Mouse (Mus musculus) heart, postnatal 0 days (tissue): Measurements from ENCODE around the gene Igfbp7. TPM values are rescaled to one million over a fixed set of nuclear protein-coding genes. Genes with fewer than 3 reads are reported as not detected.

Experiments used
- ATAC-seq: fragments of 200-750 bp; cut with Nextera tagmentation; 2 replicates; pipeline ENCODE4 v1.8.0; 2017; ENCODE audit warnings: low read depth, moderate number of reproducible peaks, moderate library complexity; ENCODE audit not compliant: insufficient read depth
- DNase-seq: peaks from one replicate; pipeline ENCODE4 v3.0.0-alpha.2; 2016; ENCODE audit warnings: low spot score
- H3K27ac ChIP-seq: fragments of 300-500 bp; sonication (generic); 2 replicates; pipeline ENCODE4 v1.5.1; 2014; ENCODE audit warnings: low read depth, mild to moderate bottlenecking
- H3K27me3 ChIP-seq: fragments of 300-500 bp; sonication (generic); 2 replicates; pipeline ENCODE4 v1.6.1; 2014; ENCODE audit warnings: low read length, mixed read lengths; ENCODE audit not compliant: control insufficient read depth, insufficient read depth
- H3K36me3 ChIP-seq: fragments of 300-500 bp; sonication (generic); replicated peaks from 2 replicates; pipeline ENCODE4 v1.6.1; 2014; ENCODE audit warnings: low read length, mixed read lengths; ENCODE audit not compliant: control insufficient read depth, insufficient read depth
- H3K4me1 ChIP-seq: fragments of 300-500 bp; sonication (generic); 2 replicates; pipeline ENCODE4 v1.6.1; 2014; ENCODE audit warnings: antibody characterized with exemption; ENCODE audit not compliant: control insufficient read depth, insufficient read depth
- H3K4me2 ChIP-seq: fragments of 300-500 bp; sonication (generic); 2 replicates; pipeline ENCODE4 v1.6.1; 2014; ENCODE audit warnings: low read depth, mild to moderate bottlenecking, low read length, moderate library complexity
- H3K4me3 ChIP-seq: fragments of 300-500 bp; sonication (generic); 2 replicates; pipeline ENCODE4 v1.5.1; 2014; ENCODE audit warnings: low read depth, low read length
- H3K9ac ChIP-seq: fragments of 300-500 bp; sonication (generic); replicated peaks from 2 replicates; pipeline ENCODE4 v1.6.1; 2014; ENCODE audit warnings: low read depth, low read length, mixed read lengths
- H3K9me3 ChIP-seq: fragments of 300-500 bp; sonication (generic); replicated peaks from 2 replicates; pipeline ENCODE4 v1.6.1; 2016; ENCODE audit warnings: low read length; ENCODE audit not compliant: control insufficient read depth
- CTCF ChIP-seq: IDR thresholded peaks from 2 replicates; pipeline ENCODE4 v1.5.1; 2016; ENCODE audit warnings: antibody characterized with exemption, control low read depth, low read depth
- EP300 ChIP-seq: IDR thresholded peaks from 2 replicates; pipeline ENCODE4 v1.6.1; 2016; ENCODE audit warnings: antibody characterized with exemption, low read depth
- WGBS: fragments of 180-500 bp; shearing (Covaris S2); extraction: QIAGEN DNeasy Blood & Tissue Kit; methylation state at CpG from one replicate; pipeline ENCODE4 v1.1.7; 2014; 5-methylcytosine and 5-hydroxymethylcytosine counted together
- polyA plus RNA-seq: library from polyadenylated mRNA; unstranded; fragments of >200 nt; fragmentation: Nextera tagmentation; extraction: Ambion mirVana; gene quantifications from 2 replicates; pipeline ENCODE4 v1.2.1, GENCODE M21; 2015
- total RNA-seq: library from RNA; depleted of rRNA; stranded (reverse); fragments of >200 nt; gene quantifications from 2 replicates; pipeline ENCODE4 v1.2.3, GENCODE M21; 2014; ENCODE audit warnings: low replicate concordance

Igfbp7 gene
- total and polyA plus RNA-seq, 2 experiments from 2014 or later = 151 to 218 TPM

GRCm38 (mm10) chr5:77402901-77403300 lies 4.9 kb downstream of the Igfbp7 start:
- Histone ChIP-seq H3K9ac (no peak overlapping the region), H3K27me3 (peaks cover 10% of the 10 kb centered on the region; the same call in 1 of the 2 replicates), H3K4me2 (no peak overlapping the region), H3K9me3 (no peaks in the 10 kb centered on the region), H3K27ac (no peak overlapping the region), H3K4me3 (no peak overlapping the region), H3K4me1 (peaks cover 7% of the 10 kb centered on the region; the same call in 1 of the 2 replicates), H3K36me3 (no peaks in the 10 kb centered on the region; the same call in 1 of the 2 replicates)
- ATAC-seq (no peak), DNase-seq (no peak)
- TF ChIP-seq CTCF (no peak), EP300 (no peak)
- 50% methylated on average over 5 of the region's 5 CpGs for WGBS

GRCm38 (mm10) chr5:77402137-77402536 lies 5.7 kb downstream of the Igfbp7 start:
- no peak overlapping the region for H3K4me2 ChIP-seq
- DNase-seq (no peak), ATAC-seq (no peak)
- no peak overlapping the region for H3K27ac ChIP-seq
- H3K27me3 ChIP-seq = 0 out of 2 replicates have a peak, but pooled peaks cover 4% of the 10 kb centered on the region
- H3K36me3 ChIP-seq = no peaks in the 10 kb centered on the region; the same call in 1 of the 2 replicates
- 37% methylated on average over 5 of the region's 5 CpGs for WGBS
- H3K4me1 ChIP-seq = peaks cover 4% of the 10 kb centered on the region; the same call in 1 of the 2 replicates
- no peak overlapping the region for H3K4me3 ChIP-seq
- H3K9me3 ChIP-seq = no peaks in the 10 kb centered on the region
- no peak overlapping the region for H3K9ac ChIP-seq
- TF ChIP-seq EP300 = no peak
- no peak for TF ChIP-seq CTCF

GRCm38 (mm10) chr5:77400823-77401222 lies 7.0 kb downstream of the Igfbp7 start:
- H3K27ac ChIP-seq = no peak overlapping the region
- H3K4me1 ChIP-seq = peaks cover 4% of the 10 kb centered on the region; the same call in 1 of the 2 replicates
- H3K27me3 ChIP-seq = no peaks in the 10 kb centered on the region
- TF ChIP-seq EP300 (no peak), CTCF (no peak)
- H3K4me3 ChIP-seq = no peak overlapping the region
- H3K9ac ChIP-seq = no peak overlapping the region
- ATAC-seq (0 out of 2 replicates have a peak, but pooled peaks have one; percentile 30), DNase-seq (no peak)
- no peak overlapping the region for H3K4me2 ChIP-seq
- H3K9me3 ChIP-seq = no peaks in the 10 kb centered on the region
- WGBS = 42% methylated on average over 6 of the region's 6 CpGs
- H3K36me3 ChIP-seq = no peaks in the 10 kb centered on the region; the same call in 1 of the 2 replicates

- Histone ChIP-seq H3K4me1 (no peaks in the 10 kb centered on the region; the same call in 1 of the 2 replicates), H3K27me3 (no peaks in the 10 kb centered on the region), H3K36me3 (no peaks in the 10 kb centered on the region; the same call in 1 of the 2 replicates), H3K4me3 (no peak overlapping the region), H3K4me2 (no peak overlapping the region), H3K27ac (no peak overlapping the region), H3K9ac (no peak overlapping the region), H3K9me3 (no peaks in the 10 kb centered on the region)
- DNase-seq (no peak), ATAC-seq (no peak)
- TF ChIP-seq EP300 (no peak), CTCF (no peak)
- WGBS = 92% methylated on average over 7 of the region's 7 CpGs
Measured at GRCm38 (mm10) chr5:77400151-77400550, 7.7 kb downstream of the Igfbp7 start.

- no peaks in the 10 kb centered on the region for H3K27me3 ChIP-seq
- no peak overlapping the region for H3K4me3 ChIP-seq
- peaks cover 4% of the 10 kb centered on the region; the same call in 1 of the 2 replicates for H3K4me1 ChIP-seq
- no peak overlapping the region for H3K9ac ChIP-seq
- TF ChIP-seq CTCF = no peak
- TF ChIP-seq EP300 = no peak
- no peak overlapping the region for H3K4me2 ChIP-seq
- DNase-seq (no peak), ATAC-seq (no peak)
- H3K27ac ChIP-seq = no peak overlapping the region
- WGBS = 75% methylated on average over 4 of the region's 4 CpGs
- no peaks in the 10 kb centered on the region for H3K9me3 ChIP-seq
- H3K36me3 ChIP-seq = no peaks in the 10 kb centered on the region; the same call in 1 of the 2 replicates
Measured at GRCm38 (mm10) chr5:77399076-77399475, 8.8 kb downstream of the Igfbp7 start.
